Mouse (Mus musculus) liver, embryonic 11.5 days (tissue): Measurements from ENCODE around the gene N4bp1. TPM values are rescaled to one million over a fixed set of nuclear protein-coding genes. Genes with fewer than 3 reads are reported as not detected.

Source experiments
- ATAC-seq: fragments of 200-750 bp; cut with Nextera tagmentation; replicated peaks from 2 replicates; pipeline ENCODE4 v1.8.0; 2017; ENCODE audit warnings: moderate number of reproducible peaks, mild to moderate bottlenecking, moderate TSS enrichment, moderate library complexity; ENCODE audit not compliant: low FRiP score
- DNase-seq: peaks from one replicate; pipeline ENCODE4 v3.0.0-alpha.2; 2017; ENCODE audit warnings: low spot score
- H3K27ac ChIP-seq: fragments of 300-500 bp; sonication (generic); 2 replicates; pipeline ENCODE4 v1.5.1; 2014; ENCODE audit warnings: mild to moderate bottlenecking, low read depth, low read length, control low read depth
- H3K27me3 ChIP-seq: fragments of 300-500 bp; sonication (generic); replicated peaks from 2 replicates; pipeline ENCODE4 v1.6.1; 2014; ENCODE audit warnings: low read length, mixed read lengths; ENCODE audit not compliant: control insufficient read depth, insufficient read depth
- H3K36me3 ChIP-seq: fragments of 300-500 bp; sonication (generic); 2 replicates; pipeline ENCODE4 v1.6.1; 2014; ENCODE audit warnings: mild to moderate bottlenecking, low read length, moderate library complexity, mixed read lengths; ENCODE audit not compliant: control insufficient read depth, insufficient read depth
- H3K4me1 ChIP-seq: fragments of 300-500 bp; sonication (generic); replicated peaks from 2 replicates; pipeline ENCODE4 v1.6.1; 2014; ENCODE audit warnings: low read length, mixed read lengths; ENCODE audit not compliant: control insufficient read depth, insufficient read depth
- H3K4me2 ChIP-seq: fragments of 300-500 bp; sonication (generic); 2 replicates; pipeline ENCODE4 v1.6.1; 2014; ENCODE audit warnings: mild to moderate bottlenecking, control low read depth, moderate library complexity
- H3K4me3 ChIP-seq: fragments of 300-500 bp; sonication (generic); 2 replicates; pipeline ENCODE4 v1.5.1; 2014; ENCODE audit warnings: low read depth, low read length, control low read depth
- H3K9ac ChIP-seq: fragments of 300-500 bp; sonication (generic); 2 replicates; pipeline ENCODE4 v1.6.1; 2014; ENCODE audit warnings: low read depth, low read length, control low read depth
- H3K9me3 ChIP-seq: fragments of 300-500 bp; sonication (generic); 2 replicates; pipeline ENCODE4 v1.6.1; 2016; ENCODE audit warnings: low read length, inconsistent platforms, mixed read lengths; ENCODE audit not compliant: control insufficient read depth
- WGBS: fragments of 180-500 bp; shearing (Covaris S2); extraction: QIAGEN DNeasy Blood & Tissue Kit; methylation state at CpG from one replicate; pipeline ENCODE4 v1.1.7; 2014; 5-methylcytosine and 5-hydroxymethylcytosine counted together
- polyA plus RNA-seq: library from polyadenylated mRNA; unstranded; fragments of >200 nt; fragmentation: Nextera tagmentation; extraction: Ambion mirVana; gene quantifications from 2 replicates; pipeline ENCODE4 v1.2.1, GENCODE M21; 2014

The N4bp1 gene
- polyA plus RNA-seq, 1 experiment from 2014 or later: 7.8 TPM

DNA sequence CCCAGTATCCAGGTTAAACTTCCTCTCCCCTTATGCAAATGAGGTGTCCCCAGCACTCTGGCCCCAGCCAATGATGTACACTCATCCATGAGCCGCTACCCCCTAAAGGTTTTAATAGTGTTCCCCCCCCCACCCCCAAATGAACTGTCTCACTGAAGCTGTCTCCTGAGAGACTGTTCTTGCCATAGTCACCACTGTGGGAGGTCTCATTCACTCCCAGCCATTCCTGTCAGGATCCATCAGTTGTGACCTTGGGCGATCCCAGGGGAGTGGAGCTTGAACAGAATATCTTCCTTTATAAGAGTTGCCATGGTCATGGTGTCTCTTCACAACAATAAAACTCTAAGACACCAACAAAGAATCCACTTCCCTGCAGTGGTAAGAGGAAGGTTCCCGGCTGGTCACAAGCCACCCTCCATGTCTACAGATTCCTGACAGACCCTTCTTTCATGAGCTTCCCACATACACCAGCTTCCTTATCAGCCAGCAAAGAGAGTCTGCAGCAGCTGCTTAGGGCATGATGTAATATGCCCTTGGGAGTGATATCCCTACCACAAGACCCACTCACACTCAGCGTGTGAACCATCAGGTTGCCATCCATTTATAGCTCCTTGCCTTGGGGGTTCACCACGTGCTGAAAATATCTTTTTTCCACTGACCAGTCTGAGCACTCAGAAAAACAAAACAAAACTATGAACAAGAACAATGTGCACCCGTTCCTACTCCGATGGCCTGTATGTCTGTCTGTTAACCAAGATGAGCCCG is 50.4 kb downstream of the N4bp1 start:
- Histone ChIP-seq H3K4me1 (no peaks in the 10 kb centered on the region), H3K9me3 (no peaks in the 10 kb centered on the region), H3K9ac (no peak overlapping the region), H3K36me3 (peaks cover 1% of the 10 kb centered on the region; the same call in 1 of the 2 replicates), H3K27ac (no peak overlapping the region), H3K4me2 (no peak overlapping the region), H3K4me3 (no peak overlapping the region), H3K27me3 (no peaks in the 10 kb centered on the region)
- 73% methylated on average over 8 of the region's 8 CpGs for WGBS
- DNase-seq: no peak
- no peak for ATAC-seq

DNA sequence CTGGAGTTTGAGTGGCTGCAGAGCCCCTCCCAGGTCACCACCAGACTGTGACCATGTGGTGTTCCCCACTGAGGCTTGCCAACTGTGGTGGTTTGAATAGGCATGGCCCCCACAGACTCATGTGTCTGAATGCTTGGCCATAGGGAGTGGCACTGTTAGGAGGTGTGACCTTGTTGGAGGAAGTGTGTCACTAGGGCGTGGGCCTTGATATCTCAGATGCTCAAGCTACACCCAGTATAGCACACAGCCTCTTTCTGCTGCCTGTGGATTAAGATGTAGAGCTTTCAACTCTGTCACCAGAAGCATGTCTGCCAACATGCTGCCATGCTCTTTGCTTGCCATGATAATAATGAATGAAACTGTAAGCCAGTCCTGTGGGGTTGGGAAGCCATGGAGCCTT is 51.1 kb downstream of the N4bp1 start:
- WGBS: 88% methylated on average over 1 of the region's 1 CpGs
- no peaks in the 10 kb centered on the region for H3K27me3 ChIP-seq
- DNase-seq (no peak), ATAC-seq (no peak)
- no peak overlapping the region for H3K4me3 ChIP-seq
- no peaks in the 10 kb centered on the region; the same call in 1 of the 2 replicates for H3K36me3 ChIP-seq
- H3K9me3 ChIP-seq: no peaks in the 10 kb centered on the region
- no peak overlapping the region for H3K9ac ChIP-seq
- H3K27ac ChIP-seq: no peak overlapping the region
- no peaks in the 10 kb centered on the region for H3K4me1 ChIP-seq
- no peak overlapping the region for H3K4me2 ChIP-seq

DNA sequence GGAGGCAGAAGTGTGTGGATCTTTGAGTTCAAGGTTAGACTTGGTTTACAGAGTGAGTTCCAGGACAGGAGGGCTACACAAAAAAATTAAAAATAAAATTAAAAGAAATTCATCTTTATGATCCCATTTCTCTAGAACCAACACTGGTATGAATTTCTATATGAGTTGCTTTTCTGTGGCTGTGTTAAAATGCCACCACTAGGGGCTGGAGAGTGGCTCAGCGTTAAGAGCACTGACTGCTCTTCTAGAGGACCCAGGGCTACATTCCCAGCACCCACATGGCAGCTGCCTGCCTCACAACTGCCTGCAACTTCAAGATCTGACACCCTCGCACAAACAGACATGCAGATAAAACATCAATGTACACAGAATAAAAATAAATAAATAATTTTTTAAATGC is 56.1 kb downstream of the N4bp1 start:
- Histone ChIP-seq H3K27me3 (no peaks in the 10 kb centered on the region), H3K9me3 (no peaks in the 10 kb centered on the region), H3K9ac (no peak overlapping the region), H3K27ac (no peak overlapping the region), H3K36me3 (no peaks in the 10 kb centered on the region), H3K4me3 (no peak overlapping the region), H3K4me1 (no peaks in the 10 kb centered on the region), H3K4me2 (no peak overlapping the region)
- DNase-seq (no peak), ATAC-seq (no peak)
- WGBS: 62% methylated on average over 2 of the region's 2 CpGs

DNA sequence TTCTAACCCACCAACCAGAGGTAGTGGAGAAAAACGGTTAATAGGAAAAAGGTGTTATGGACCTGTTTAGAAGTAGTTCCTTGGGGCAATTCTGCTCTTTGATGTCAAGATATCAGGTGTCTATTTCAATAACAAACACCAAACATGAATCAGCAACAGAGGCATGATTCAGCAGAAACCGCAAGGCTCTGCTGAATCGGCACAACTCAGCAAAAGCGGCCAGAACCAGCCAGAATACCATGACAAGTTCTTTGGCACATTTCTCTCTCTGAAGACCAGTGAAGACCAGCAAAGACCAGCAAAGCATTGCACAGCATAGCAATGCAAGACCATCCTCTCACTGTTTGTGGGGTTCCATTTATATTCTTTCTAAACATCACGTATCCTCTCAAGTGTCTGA is 57.9 kb downstream of the N4bp1 start:
- no peak overlapping the region for H3K27ac ChIP-seq
- H3K9me3 ChIP-seq: no peaks in the 10 kb centered on the region
- 79% methylated on average over 5 of the region's 5 CpGs for WGBS
- no peaks in the 10 kb centered on the region for H3K36me3 ChIP-seq
- DNase-seq (no peak), ATAC-seq (no peak)
- no peak overlapping the region for H3K9ac ChIP-seq
- H3K4me3 ChIP-seq: no peak overlapping the region
- no peak overlapping the region for H3K4me2 ChIP-seq
- no peaks in the 10 kb centered on the region for H3K4me1 ChIP-seq
- no peaks in the 10 kb centered on the region for H3K27me3 ChIP-seq

DNA sequence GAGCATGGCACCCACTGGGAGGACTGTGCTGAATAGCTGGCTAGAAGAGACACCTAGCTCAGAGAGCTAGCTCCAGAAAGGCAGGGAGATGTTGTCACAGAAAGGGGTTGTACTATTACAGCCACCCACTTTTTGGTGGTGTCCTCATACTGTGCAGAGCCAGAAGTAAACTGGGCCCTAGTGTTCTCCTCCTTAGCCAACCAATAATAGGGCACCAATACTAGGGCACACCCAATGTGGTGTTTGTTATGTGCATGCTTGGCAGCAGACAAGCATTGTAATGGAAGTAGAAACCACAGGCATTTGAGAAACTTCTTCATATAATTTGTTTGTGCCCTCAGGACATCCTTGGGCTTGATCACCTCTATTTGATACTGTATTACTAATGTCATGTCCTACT is 58.5 kb downstream of the N4bp1 start:
- ATAC-seq: no peak

DNA sequence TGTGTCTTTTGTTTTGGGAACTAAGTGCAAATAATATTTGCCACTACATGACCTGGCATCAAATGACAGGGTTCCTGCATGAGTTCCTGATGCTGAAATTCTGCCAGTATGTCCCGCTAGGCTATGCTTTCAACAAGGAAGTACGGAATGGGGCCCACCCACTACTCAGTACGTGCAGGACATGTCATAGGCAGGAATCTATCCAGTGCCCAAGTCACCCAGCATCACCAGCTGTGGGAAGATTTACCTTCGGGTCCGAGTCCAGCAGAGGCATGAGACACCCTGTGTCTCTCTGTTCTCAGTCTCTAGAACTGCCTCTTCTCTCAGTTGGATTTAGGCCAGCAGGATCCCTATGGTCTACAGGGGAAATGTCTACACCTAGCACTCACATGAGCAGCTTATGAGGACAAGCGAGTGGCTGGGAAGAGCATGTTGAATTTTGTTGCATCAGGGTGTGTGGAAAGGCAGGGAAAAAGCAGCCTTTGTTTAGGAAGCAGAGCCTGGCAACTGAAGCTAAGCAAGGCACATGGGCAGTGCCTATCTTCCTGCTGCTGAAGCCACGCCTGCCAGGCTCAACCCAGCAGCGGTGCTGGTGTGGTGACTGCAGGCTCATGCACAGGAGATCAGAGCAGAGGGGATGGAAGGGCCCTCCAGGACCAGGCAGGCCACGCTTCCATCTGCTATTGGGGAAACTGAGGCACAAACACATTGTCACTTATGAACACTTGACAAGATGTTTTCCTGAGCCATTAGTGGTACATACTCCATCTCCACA is 59.2 kb downstream of the N4bp1 start:
- Histone ChIP-seq H3K4me1 (peaks cover under 1% of the 10 kb centered on the region; the same call in 1 of the 2 replicates), H3K9me3 (no peaks in the 10 kb centered on the region), H3K36me3 (no peaks in the 10 kb centered on the region), H3K4me2 (no peak overlapping the region), H3K9ac (no peak overlapping the region), H3K4me3 (no peak overlapping the region), H3K27ac (no peak overlapping the region), H3K27me3 (no peaks in the 10 kb centered on the region)
- whole genome bisulfite sequencing: 77% methylated on average over 9 of the region's 9 CpGs
- DNase-seq (no peak), ATAC-seq (peak; percentile 73; the same call in 1 of the 2 replicates)

More for the DNA sequence above, 58.5 kb downstream of the N4bp1 start:
- Histone ChIP-seq H3K27ac (no peak overlapping the region), H3K4me2 (no peak overlapping the region), H3K9me3 (no peaks in the 10 kb centered on the region), H3K4me3 (no peak overlapping the region), H3K27me3 (no peaks in the 10 kb centered on the region), H3K4me1 (no peaks in the 10 kb centered on the region), H3K36me3 (no peaks in the 10 kb centered on the region), H3K9ac (no peak overlapping the region)
- no peak for DNase-seq

DNA sequence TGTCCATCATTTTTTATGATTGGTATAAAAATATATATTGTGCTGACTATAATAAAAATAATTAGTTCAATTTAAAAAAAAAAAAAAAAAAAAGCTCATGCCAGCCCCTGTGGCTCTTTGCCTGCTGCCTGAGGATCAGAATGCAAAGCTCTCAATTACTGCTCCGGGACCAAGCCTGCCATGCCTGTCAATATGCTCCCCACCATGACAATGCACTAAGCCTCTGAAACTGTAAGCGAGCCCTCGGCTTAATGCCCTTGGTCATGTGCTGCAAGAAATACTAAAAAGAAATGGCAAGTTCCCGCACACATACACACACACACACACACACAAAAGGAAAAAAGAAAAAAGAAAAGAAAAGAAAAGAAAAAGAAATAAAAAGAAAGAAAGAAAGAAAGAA is 60.3 kb downstream of the N4bp1 start:
- Histone ChIP-seq H3K4me1 (peaks cover 7% of the 10 kb centered on the region; the same call in 1 of the 2 replicates), H3K4me2 (no peak overlapping the region), H3K9me3 (no peaks in the 10 kb centered on the region), H3K9ac (no peak overlapping the region), H3K4me3 (no peak overlapping the region), H3K36me3 (no peaks in the 10 kb centered on the region), H3K27ac (no peak overlapping the region), H3K27me3 (no peaks in the 10 kb centered on the region)
- no peak for ATAC-seq
- WGBS: 77% methylated on average over 4 of the region's 4 CpGs
- DNase-seq: no peak

DNA sequence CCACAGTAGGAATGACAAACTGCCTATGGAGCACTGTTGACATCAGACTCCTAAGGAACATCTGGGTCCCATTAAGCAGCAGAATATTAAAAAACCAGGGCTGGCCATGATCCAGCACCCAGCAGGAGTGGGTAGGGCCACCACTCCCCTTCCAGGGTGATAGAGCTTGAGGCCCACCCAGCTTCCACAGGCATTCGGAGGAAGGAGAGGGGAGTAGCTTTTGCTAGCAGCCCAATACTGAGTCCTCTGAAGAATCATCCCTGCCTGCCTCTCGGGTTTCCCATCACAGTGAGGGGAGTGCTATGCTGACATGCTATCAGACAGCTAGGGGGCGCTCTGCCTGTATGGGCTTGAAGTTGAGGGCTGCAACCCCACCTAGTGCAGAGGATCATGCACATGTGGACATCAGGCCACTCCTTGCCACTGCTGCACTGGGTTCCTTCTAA is 64.3 kb downstream of the N4bp1 start:
- DNase-seq (peak; percentile 55), ATAC-seq (peak; percentile 67)
- Histone ChIP-seq H3K27me3 (no peaks in the 10 kb centered on the region), H3K9me3 (no peaks in the 10 kb centered on the region), H3K4me1 (peaks cover 7% of the 10 kb centered on the region; the same call in 1 of the 2 replicates), H3K9ac (no peak overlapping the region), H3K4me2 (no peak overlapping the region), H3K27ac (no peak overlapping the region), H3K36me3 (no peaks in the 10 kb centered on the region), H3K4me3 (no peak overlapping the region)
- 6% methylated on average over 3 of the region's 3 CpGs for WGBS
